Mouse (Mus musculus): ENCODE measurements around the gene BC055324. TPM values are rescaled to one million over a fixed set of nuclear protein-coding genes. Genes with fewer than 3 reads are reported as not detected.

The BC055324 gene
- 10 to 100 TPM in 1 of 2 experiments, 1 to 10 TPM in 1; 9.4 to 10.4 TPM for total RNA-seq (2023)

DNA sequence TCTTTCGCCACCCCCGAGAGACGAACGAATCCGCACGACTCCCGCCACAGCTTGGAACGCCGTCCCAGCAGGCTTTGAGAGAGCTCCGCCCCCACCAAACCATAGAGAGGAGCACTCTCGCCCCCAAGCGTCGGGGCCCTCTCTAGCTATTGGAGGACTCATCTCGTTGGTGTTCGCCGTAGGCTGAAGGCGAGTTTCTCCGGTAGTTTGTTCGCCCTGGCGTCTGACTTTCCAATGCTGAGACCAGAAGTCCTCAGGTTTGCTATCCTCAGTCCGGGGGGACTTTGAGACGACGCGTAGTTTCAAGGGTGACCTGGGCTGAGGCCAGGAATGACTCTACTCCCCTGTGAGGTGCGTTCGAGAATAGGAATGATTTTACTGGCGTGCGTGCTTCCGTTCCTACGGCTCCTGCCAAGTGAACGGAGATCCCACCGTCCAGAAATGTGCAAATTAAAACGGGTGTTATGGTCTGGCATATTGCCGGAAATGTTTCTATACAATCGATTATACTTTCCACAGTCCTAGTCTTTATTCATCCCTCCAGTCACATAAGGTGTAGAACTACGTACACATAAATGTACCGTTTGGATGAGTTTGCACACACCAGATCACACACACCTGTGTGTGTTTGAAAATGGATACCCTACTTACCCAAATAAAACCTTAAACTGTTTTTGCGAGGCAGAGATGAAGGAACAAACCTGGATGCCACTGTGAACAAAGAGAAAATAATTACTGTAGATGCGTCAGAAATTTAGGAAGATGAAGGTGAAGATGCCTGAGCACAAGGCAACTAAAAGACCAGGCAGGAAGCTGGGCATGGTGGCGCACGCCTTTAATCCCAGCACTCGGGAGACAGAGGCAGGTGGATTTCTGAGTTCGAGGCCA is at the start of gene BC055324, which contains the start of gene Mettl18:
BC055324 (minus strand) TSS at position 76 of the 888 bp plus-strand sequence.
Mettl18 (plus strand) TSS at position 169 of the 888 bp plus-strand sequence.

GRCm38 (mm10) chr1:163928846-163929245 is 65.8 kb downstream of the BC055324 start, which contains the start of gene Scyl3:
Gene Scyl3, plus strand, starts transcription at chr1:163929100.

Other genes with a start within 250 kb of the BC055324 start
- gene Kifap3, start 215.2 kb downstream of the BC055324 start, total RNA-seq (2023): 1 to 10 TPM; 3.0 to 3.2 TPM
- gene Scyl3, start 65.7 kb downstream of the BC055324 start, total RNA-seq (2023): 10 to 100 TPM; 37.7 to 45.7 TPM
- 10 to 100 TPM in 1 of 2 experiments, 1 to 10 TPM in 1; 6.2 to 10.4 TPM for gene Mettl18, start 93 bp upstream of the BC055324 start, total RNA-seq (2023)
- not detected for gene Sele, start 53.4 kb upstream of the BC055324 start, total RNA-seq (2023)
- 100 to 1,000 TPM; 589 to 666 TPM for gene Sell, start 67.2 kb upstream of the BC055324 start, total RNA-seq (2023)
- 1 to 10 TPM in 1 of 2 experiments, under 1 TPM in 1; 0.81 to 1.8 TPM for gene Selp, start 120.5 kb upstream of the BC055324 start, total RNA-seq (2023)
- under 1 TPM; 0.39 to 0.61 TPM for gene F5, start 157.0 kb upstream of the BC055324 start, total RNA-seq (2023)